Mouse (Mus musculus): ENCODE data around the gene Erich6b. TPM values are rescaled to one million over a fixed set of nuclear protein-coding genes. Genes with fewer than 3 reads are reported as not detected.

The Erich6b gene
- total RNA-seq, 2 experiments from 2014 or later = not detected

DNA sequence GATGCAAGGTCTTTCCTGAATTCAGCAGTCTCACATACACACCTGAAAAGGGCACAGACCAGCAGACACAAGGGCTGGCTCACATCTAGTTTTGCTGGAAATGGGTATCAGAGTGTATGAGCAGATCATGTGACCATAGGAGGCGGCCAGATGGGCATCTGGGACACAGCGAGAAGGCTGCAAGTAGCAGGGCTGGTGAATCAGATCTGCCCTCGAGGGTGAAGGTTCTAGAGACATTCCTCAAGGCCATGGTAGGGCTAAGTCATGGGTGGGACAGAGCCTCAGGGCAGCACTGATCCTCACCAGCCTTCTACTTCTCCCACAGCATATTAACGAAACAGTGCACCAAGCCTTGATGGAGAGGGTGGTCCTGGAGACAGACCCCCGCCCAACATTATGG lies 54.0 kb downstream of the Erich6b start:
- ATAC-seq (replicated peaks; ENCODE audit: low FRiP score, poor library complexity, severe bottlenecking) = no peak

DNA sequence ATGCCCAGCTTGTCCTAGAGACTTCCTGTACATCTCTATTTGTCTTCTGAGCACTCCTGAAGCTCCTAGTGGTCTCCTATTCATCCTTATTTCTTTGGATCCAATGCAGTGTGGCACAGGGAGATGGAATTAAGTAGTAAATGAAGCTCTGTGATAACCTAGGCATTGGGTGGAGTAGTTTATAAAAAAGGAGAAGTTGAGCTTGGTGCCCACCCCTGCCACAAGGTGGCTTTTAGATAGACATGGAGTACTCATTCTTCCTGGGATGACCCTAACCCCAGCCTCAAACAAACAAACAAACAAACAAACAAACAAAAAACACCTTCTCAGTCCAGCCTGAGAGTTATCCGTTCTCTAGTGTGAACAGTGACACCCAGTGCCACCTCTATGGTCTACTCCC lies 55.9 kb downstream of the Erich6b start:
- ATAC-seq (replicated peaks; ENCODE audit: low FRiP score, poor library complexity, severe bottlenecking) = no peak

DNA sequence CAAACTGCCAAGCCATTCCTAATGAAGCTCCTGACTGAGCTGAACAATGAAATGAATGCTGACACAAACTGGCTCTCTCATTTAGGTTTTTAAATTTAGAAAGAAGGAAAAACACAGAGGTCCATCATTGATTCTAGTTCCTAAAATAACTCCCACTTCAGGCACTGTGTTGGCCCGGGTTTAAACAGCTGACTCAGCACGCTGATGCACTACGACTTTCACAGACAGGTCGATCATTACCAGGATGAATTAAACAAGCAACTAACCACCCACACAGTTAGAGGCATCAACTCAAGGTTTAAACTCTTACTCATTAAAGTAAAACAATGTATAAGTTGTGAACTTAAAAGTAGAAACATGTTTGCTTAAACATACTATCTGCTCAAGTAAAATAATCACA lies 64.6 kb downstream of the Erich6b start:
- ATAC-seq (replicated peaks; ENCODE audit: low FRiP score, poor library complexity, severe bottlenecking) = no peak

DNA sequence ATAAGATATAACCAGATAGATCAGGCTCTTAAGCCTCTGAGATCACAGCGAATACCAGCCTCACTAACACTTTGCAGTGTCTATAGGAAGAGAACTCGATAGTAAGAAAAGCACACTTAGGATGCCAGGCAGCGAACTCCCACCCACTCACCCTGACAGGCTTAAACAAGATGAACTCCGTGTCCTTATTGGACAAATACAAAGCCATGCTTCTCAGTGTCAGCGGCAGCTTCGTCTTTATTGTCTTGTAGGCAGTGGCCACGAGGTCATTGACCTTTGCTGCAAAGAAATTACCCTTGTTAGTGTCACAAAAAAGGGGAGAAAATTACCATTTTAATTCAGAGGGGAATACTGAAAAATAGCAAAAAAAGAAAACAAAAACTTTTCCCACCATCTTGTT lies 65.7 kb downstream of the Erich6b start:
- no peak for ATAC-seq (replicated peaks; ENCODE audit: low FRiP score, poor library complexity, severe bottlenecking)

GRCm38 (mm10) chr14:75708986-75709385 lies 66.9 kb downstream of the Erich6b start:
- no peak for ATAC-seq (replicated peaks; ENCODE audit: low FRiP score, poor library complexity, severe bottlenecking)

GRCm38 (mm10) chr14:75711731-75712130 lies 69.7 kb downstream of the Erich6b start:
- no peak for ATAC-seq (replicated peaks; ENCODE audit: low FRiP score, poor library complexity, severe bottlenecking)

- no peak for ATAC-seq (replicated peaks; ENCODE audit: low FRiP score, poor library complexity, severe bottlenecking)
These were observed 70.6 kb downstream of the Erich6b start for GRCm38 (mm10) chr14:75712687-75713086.

GRCm38 (mm10) chr14:75713661-75714060 lies 71.6 kb downstream of the Erich6b start:
- ATAC-seq (replicated peaks; ENCODE audit: low FRiP score, poor library complexity, severe bottlenecking) = no peak

DNA sequence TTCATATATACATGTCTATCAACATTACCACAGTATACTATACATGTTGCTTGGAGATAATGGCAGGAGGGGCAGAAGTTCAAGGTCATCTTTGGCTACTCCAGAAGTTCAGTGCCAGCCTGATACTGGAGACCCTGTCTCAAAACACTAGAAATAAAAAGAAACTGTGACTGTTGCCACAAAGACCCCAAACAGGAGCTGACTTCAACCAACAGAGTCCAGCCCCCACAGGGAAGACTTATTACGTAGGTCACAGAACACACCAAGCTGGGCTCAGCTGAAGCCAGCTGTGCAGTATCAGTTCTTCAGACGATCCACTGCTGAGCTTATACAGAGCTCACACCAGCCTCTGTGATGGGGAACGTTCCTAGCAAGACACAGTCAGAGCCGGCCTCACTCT lies 74.4 kb downstream of the Erich6b start:
- ATAC-seq (replicated peaks; ENCODE audit: low FRiP score, poor library complexity, severe bottlenecking) = no peak

Other genes with a start within 250 kb of the Erich6b start
- not detected in 2 replicates for gene Siah3, start 186.3 kb upstream of the Erich6b start, total RNA-seq (2015; ENCODE audit: low replicate concordance)
- gene Siah3, start 186.3 kb upstream of the Erich6b start, total RNA-seq (2017; ENCODE audit: low replicate concordance) = not detected in 2 replicates
- gene Spert, start 49.1 kb upstream of the Erich6b start, total RNA-seq (2015; ENCODE audit: low replicate concordance) = not detected in 2 replicates
- gene Spert, start 49.1 kb upstream of the Erich6b start, total RNA-seq (2017; ENCODE audit: low replicate concordance) = not detected in 2 replicates
- gene Cog3, start 112.3 kb downstream of the Erich6b start, total RNA-seq (2015; ENCODE audit: low replicate concordance) = 5.9 and 6.0 TPM in 2 replicates
- 11.9 and 14.2 TPM in 2 replicates for gene Cog3, start 112.3 kb downstream of the Erich6b start, total RNA-seq (2017; ENCODE audit: low replicate concordance)
- gene Slc25a30, start 144.8 kb downstream of the Erich6b start, total RNA-seq (2015; ENCODE audit: low replicate concordance) = 8.2 and 13.3 TPM in 2 replicates
- gene Slc25a30, start 144.8 kb downstream of the Erich6b start, total RNA-seq (2017; ENCODE audit: low replicate concordance) = 3.4 and 7.0 TPM in 2 replicates
- gene Tpt1, start 202.8 kb downstream of the Erich6b start, total RNA-seq (2015; ENCODE audit: low replicate concordance) = 1,739 and 1,947 TPM in 2 replicates
- gene Tpt1, start 202.8 kb downstream of the Erich6b start, total RNA-seq (2017; ENCODE audit: low replicate concordance) = 548 and 914 TPM in 2 replicates